Mouse (Mus musculus): ENCODE measurements around the gene St14. TPM values are rescaled to one million over a fixed set of nuclear protein-coding genes. Genes with fewer than 3 reads are reported as not detected.
A peak's percentile ranks its signal among the peaks of the same experiment; 100 is the strongest.

Gene St14
- polyA plus RNA-seq, 1 experiment from 2014 or later: 9.2 TPM

GRCm38 (mm10) chr9:31119882-31120532, 11.6 kb downstream of the St14 start:
- no peak overlapping the region; the same call in 1 of the 2 replicates for H3K27ac ChIP-seq
- peak overlapping the region; percentile 5; the same call in 1 of the 2 replicates for H3K4me2 ChIP-seq (replicated peaks)
- H3K4me3 ChIP-seq: no peak overlapping the region
- peaks cover 34% of the 10 kb centered on the region for H3K4me1 ChIP-seq
- ATAC-seq (ENCODE audit: low FRiP score, low read depth): no peak
- H3K9ac ChIP-seq: no peak overlapping the region
- WGBS: 31% methylated on average over 11 of the region's 11 CpGs
- H3K36me3 ChIP-seq: no peaks in the 10 kb centered on the region
- H3K9me3 ChIP-seq: no peaks in the 10 kb centered on the region
- H3K27me3 ChIP-seq: no peaks in the 10 kb centered on the region

GRCm38 (mm10) chr9:31119405-31119804, 12.2 kb downstream of the St14 start:
- Histone ChIP-seq H3K9me3 (no peaks in the 10 kb centered on the region), H3K27me3 (no peaks in the 10 kb centered on the region), H3K27ac (no peak overlapping the region), H3K4me2 (replicated peaks) (no peak overlapping the region), H3K4me1 (peaks cover 34% of the 10 kb centered on the region), H3K36me3 (no peaks in the 10 kb centered on the region), H3K9ac (no peak overlapping the region), H3K4me3 (no peak overlapping the region)
- 64% methylated on average over 5 of the region's 5 CpGs for WGBS
- no peak for ATAC-seq (ENCODE audit: low FRiP score, low read depth)

- ATAC-seq (ENCODE audit: low FRiP score, low read depth): peak; percentile 94
- no peaks in the 10 kb centered on the region for H3K36me3 ChIP-seq
- no peak overlapping the region for H3K4me2 ChIP-seq (replicated peaks)
- no peak overlapping the region for H3K4me3 ChIP-seq
- no peaks in the 10 kb centered on the region for H3K9me3 ChIP-seq
- 25% methylated on average over 11 of the region's 11 CpGs for WGBS
- H3K27me3 ChIP-seq: no peaks in the 10 kb centered on the region
- H3K27ac ChIP-seq: no peak overlapping the region
- peaks cover 34% of the 10 kb centered on the region for H3K4me1 ChIP-seq
- H3K9ac ChIP-seq: no peak overlapping the region
These were observed 12.9 kb downstream of the St14 start for GRCm38 (mm10) chr9:31118520-31119298.

- Histone ChIP-seq H3K4me1 (peaks cover 34% of the 10 kb centered on the region), H3K9me3 (no peaks in the 10 kb centered on the region), H3K4me2 (replicated peaks) (no peak overlapping the region), H3K27me3 (no peaks in the 10 kb centered on the region), H3K27ac (no peak overlapping the region), H3K4me3 (no peak overlapping the region), H3K36me3 (no peaks in the 10 kb centered on the region), H3K9ac (no peak overlapping the region)
- ATAC-seq (ENCODE audit: low FRiP score, low read depth): no peak
- 78% methylated on average over 6 of the region's 6 CpGs for WGBS
These were observed 14.2 kb downstream of the St14 start for GRCm38 (mm10) chr9:31117488-31117887.

- H3K4me3 ChIP-seq: no peak overlapping the region
- no peaks in the 10 kb centered on the region for H3K36me3 ChIP-seq
- WGBS: 90% methylated on average over 11 of the region's 11 CpGs
- ATAC-seq (ENCODE audit: low FRiP score, low read depth): no peak
- no peaks in the 10 kb centered on the region for H3K27me3 ChIP-seq
- H3K9me3 ChIP-seq: no peaks in the 10 kb centered on the region
- H3K4me2 ChIP-seq (replicated peaks): no peak overlapping the region
- H3K27ac ChIP-seq: no peak overlapping the region
- H3K9ac ChIP-seq: no peak overlapping the region
- peaks cover 31% of the 10 kb centered on the region for H3K4me1 ChIP-seq
These were observed 14.6 kb downstream of the St14 start for GRCm38 (mm10) chr9:31117088-31117487.

GRCm38 (mm10) chr9:31115586-31115985, 16.1 kb downstream of the St14 start:
- Histone ChIP-seq H3K27ac (no peak overlapping the region), H3K36me3 (no peaks in the 10 kb centered on the region), H3K4me2 (replicated peaks) (no peak overlapping the region), H3K4me1 (peaks cover 22% of the 10 kb centered on the region), H3K4me3 (no peak overlapping the region), H3K9me3 (no peaks in the 10 kb centered on the region), H3K27me3 (no peaks in the 10 kb centered on the region), H3K9ac (no peak overlapping the region)
- no peak for ATAC-seq (ENCODE audit: low FRiP score, low read depth)

- no peak overlapping the region for H3K9ac ChIP-seq
- H3K4me2 ChIP-seq (replicated peaks): no peak overlapping the region
- H3K27me3 ChIP-seq: no peaks in the 10 kb centered on the region
- no peak for ATAC-seq (ENCODE audit: low FRiP score, low read depth)
- H3K4me3 ChIP-seq: no peak overlapping the region
- H3K27ac ChIP-seq: no peak overlapping the region
- no peaks in the 10 kb centered on the region for H3K9me3 ChIP-seq
- no peaks in the 10 kb centered on the region for H3K36me3 ChIP-seq
- WGBS: 86% methylated on average over 8 of the region's 8 CpGs
- no peaks in the 10 kb centered on the region for H3K4me1 ChIP-seq
These were observed 23.2 kb downstream of the St14 start for GRCm38 (mm10) chr9:31108464-31108863.

GRCm38 (mm10) chr9:31098118-31098517, 33.5 kb downstream of the St14 start:
- Histone ChIP-seq H3K4me2 (replicated peaks) (no peak overlapping the region), H3K4me3 (no peak overlapping the region), H3K27ac (no peak overlapping the region), H3K9ac (no peak overlapping the region), H3K27me3 (no peaks in the 10 kb centered on the region), H3K36me3 (no peaks in the 10 kb centered on the region), H3K4me1 (no peaks in the 10 kb centered on the region), H3K9me3 (no peaks in the 10 kb centered on the region)
- ATAC-seq (ENCODE audit: low FRiP score, low read depth): no peak
- 80% methylated on average over 6 of the region's 6 CpGs for WGBS

GRCm38 (mm10) chr9:31097088-31098082, 34.3 kb downstream of the St14 start:
- H3K9me3 ChIP-seq: no peaks in the 10 kb centered on the region
- H3K36me3 ChIP-seq: no peaks in the 10 kb centered on the region
- no peak overlapping the region for H3K4me3 ChIP-seq
- no peak overlapping the region for H3K9ac ChIP-seq
- H3K4me1 ChIP-seq: no peaks in the 10 kb centered on the region
- H3K27ac ChIP-seq: no peak overlapping the region
- no peaks in the 10 kb centered on the region for H3K27me3 ChIP-seq
- ATAC-seq (ENCODE audit: low FRiP score, low read depth): no peak
- no peak overlapping the region for H3K4me2 ChIP-seq (replicated peaks)
- WGBS: 85% methylated on average over 20 of the region's 20 CpGs

GRCm38 (mm10) chr9:31092833-31093195, 38.8 kb downstream of the St14 start:
- no peaks in the 10 kb centered on the region for H3K36me3 ChIP-seq
- H3K4me3 ChIP-seq: no peak overlapping the region
- peaks cover 6% of the 10 kb centered on the region for H3K4me1 ChIP-seq
- no peak for ATAC-seq (ENCODE audit: low FRiP score, low read depth)
- no peaks in the 10 kb centered on the region for H3K9me3 ChIP-seq
- no peak overlapping the region for H3K4me2 ChIP-seq (replicated peaks)
- no peak overlapping the region for H3K27ac ChIP-seq
- 0 out of 2 replicates have a peak, but pooled peaks cover 2% of the 10 kb centered on the region for H3K27me3 ChIP-seq
- no peak overlapping the region for H3K9ac ChIP-seq
- 92% methylated on average over 10 of the region's 10 CpGs for WGBS

- H3K27me3 ChIP-seq: 0 out of 2 replicates have a peak, but pooled peaks cover 7% of the 10 kb centered on the region
- 90% methylated on average over 18 of the region's 18 CpGs for WGBS
- H3K4me1 ChIP-seq: peaks cover 6% of the 10 kb centered on the region
- ATAC-seq (ENCODE audit: low FRiP score, low read depth): no peak
- H3K27ac ChIP-seq: no peak overlapping the region
- H3K9me3 ChIP-seq: no peaks in the 10 kb centered on the region
- H3K4me3 ChIP-seq: no peak overlapping the region
- no peaks in the 10 kb centered on the region for H3K36me3 ChIP-seq
- H3K9ac ChIP-seq: no peak overlapping the region
- no peak overlapping the region for H3K4me2 ChIP-seq (replicated peaks)
These were observed 39.4 kb downstream of the St14 start for GRCm38 (mm10) chr9:31092111-31092832.

All from limb, embryonic 13.5 days (tissue).